Mouse (Mus musculus) cerebellum, postnatal 25 days (tissue): ENCODE data around the gene Lsmem1.

ENCODE experiments used
- DNase-seq, 2 experiments: peaks; one replicate each; pipeline ENCODE4 v3.0.0; 2021; ENCODE audit warnings: mixed read lengths in 2 of 2

Lsmem1 gene

GRCm38 (mm10) chr12:40199302-40199701 lies at the start of gene Lsmem1:
Gene Lsmem1 (minus strand): TSS chr12:40199490.
- no peak for DNase-seq

DNA sequence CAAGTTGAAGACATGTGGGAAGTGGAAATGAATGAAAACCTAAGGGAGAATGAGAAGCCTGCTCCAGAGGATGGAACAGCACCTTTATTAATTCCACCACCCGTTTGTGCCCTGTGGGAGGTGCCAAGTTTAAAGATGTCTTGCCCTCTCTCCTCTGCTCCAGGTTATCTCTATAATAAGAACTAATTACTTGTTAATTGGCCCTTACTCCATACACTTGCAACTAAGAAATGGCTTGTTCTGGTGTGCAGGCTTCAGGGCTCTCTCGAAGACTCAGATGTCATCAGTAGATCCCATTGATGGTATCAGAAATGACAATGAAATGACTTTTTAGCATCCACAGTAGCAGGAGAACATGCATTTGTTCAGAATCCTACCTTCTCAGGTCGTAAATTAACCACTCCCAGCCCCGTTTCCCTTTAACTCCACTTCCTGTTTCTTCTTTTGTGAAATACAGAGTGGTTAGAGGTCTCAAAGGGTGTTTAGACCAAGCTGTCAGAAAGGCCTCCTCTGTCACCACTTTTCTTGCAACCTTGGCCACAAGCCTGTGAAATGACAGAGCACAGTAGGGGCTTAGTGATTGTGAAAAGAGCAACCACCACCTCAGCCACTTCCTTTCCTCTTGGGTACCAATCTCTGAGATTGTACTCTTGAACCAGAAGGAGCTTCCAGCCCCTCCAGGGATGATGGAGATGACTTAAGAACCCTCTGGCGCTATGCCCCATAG lies 49.3 kb upstream of the Lsmem1 start, which contains the start of gene Ifrd1:
TSS of gene Ifrd1 (minus strand) at position 51 of the 727 bp plus-strand sequence.
- no peak for DNase-seq

- DNase-seq, result no peak
Measured at GRCm38 (mm10) chr12:40247976-40248375, 48.7 kb upstream of the Lsmem1 start.

DNA sequence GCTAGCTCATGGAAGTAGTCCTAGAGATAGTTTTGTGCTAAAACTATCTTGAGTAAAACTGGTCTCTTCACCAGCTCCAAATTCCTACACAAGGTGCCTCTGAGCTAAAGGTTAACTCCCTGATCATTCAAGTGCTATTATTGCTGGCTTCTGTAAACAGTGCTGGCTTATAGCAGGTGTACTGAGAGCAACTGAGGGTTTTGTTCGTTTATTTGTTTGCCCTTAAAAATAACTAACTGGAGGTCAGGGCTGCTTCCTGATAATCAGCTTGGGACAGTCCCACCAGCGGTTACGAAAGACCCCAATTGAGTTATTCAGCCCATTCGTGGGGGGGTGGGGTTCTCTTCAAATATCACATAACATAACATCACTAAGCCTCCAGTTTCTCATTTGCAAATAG lies 48.1 kb upstream of the Lsmem1 start:
- DNase-seq, result no peak

- no peak for DNase-seq
Measured at GRCm38 (mm10) chr12:40245434-40245970, 46.2 kb upstream of the Lsmem1 start.

DNA sequence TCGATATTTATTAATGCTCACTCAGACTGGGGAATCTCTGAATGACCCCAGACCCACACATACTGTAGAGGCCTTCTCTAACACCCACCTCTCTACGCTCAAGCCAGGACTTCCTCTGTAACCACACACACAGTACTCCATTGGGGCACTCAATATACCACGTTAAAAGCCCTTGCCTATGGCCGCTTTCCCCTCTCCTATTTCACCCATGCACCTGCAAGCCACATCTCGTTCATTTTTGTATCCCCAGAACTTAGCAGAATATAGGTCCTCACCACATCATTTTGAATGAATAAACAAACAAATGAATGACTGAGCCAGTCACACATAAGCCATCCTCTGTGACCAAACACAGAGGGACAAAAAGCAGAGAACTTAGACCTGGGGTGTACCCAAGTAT lies 45.6 kb upstream of the Lsmem1 start:
- no peak for DNase-seq

- DNase-seq, result peak; percentile 57 to 72
Measured at GRCm38 (mm10) chr12:40243821-40244221, 44.5 kb upstream of the Lsmem1 start.

DNA sequence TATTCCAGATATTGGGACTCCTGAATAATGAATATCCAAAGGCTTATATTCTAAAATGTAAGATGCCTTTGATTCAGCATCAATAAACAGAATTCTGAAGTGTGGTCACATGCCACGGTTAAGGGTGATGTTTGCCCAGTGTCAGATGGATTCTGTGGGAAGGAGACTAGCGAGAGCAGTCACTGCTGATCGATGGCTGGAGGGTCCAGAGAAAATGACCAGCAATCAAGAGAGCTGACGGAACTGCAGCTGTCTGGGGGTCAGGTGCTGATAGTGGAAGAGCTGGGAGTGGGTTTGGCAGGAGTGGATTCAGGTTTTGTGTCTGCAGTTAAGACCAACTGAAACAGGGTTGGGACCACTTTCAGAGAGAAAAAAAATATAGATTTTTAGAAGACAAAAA lies 44.0 kb upstream of the Lsmem1 start:
- no peak for DNase-seq

GRCm38 (mm10) chr12:40239161-40239560 lies 39.9 kb upstream of the Lsmem1 start:
- DNase-seq, result no peak

DNA sequence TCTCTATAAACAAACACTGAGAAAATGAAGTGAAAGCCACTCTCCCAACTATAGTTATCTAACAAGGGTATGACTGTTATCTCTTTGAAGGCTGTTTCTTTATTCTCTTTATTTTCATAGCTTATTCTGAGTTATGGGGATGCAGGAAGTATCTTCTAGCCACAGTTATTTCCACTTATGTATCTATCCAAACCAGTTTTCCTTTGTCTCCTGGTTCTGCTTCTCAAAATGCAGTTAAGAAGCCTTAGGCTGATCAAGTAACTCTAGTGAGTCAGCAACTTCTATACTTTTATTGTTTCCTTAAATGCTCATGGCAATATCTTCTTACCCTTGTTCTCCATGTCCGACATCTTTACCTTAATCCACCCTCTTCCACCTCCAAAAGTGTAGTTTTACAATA lies 32.9 kb upstream of the Lsmem1 start:
- DNase-seq, result no peak

GRCm38 (mm10) chr12:40231632-40232031 lies 32.3 kb upstream of the Lsmem1 start:
- no peak for DNase-seq

DNA sequence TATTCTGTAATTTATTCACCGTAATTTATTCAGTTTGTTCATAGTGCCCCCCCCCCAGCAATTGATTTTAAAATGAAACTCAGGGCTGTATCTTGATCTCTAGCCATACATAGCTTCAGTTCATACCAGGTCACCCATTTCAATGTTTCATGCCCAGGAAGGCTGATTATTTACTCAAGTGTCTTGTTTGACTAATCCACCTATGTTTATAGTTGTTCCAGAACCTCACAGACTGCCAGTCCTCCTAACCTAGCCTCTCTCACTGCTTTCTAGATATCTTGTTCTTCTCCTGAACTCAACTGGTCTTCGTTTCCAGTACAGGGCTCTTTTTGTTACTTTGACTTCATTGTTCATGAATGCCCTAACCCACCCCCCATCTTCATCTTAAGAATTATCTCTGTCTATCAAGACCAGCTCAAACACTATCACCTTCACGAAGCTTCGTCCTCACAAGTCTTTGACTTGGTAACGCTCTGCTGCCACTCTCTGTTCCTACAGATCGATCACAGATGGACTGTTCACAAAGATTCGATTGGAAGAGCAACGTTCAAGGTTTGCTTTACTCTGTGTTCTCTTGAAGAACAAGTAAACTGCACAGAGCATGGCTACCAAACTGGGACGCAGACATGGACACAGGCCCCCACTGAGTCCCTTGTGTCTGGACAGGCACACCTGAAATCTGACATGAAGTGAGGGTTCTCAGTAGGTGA lies 25.0 kb upstream of the Lsmem1 start:
- DNase-seq, result no peak

- DNase-seq, result peak; percentile 15 to 16
Measured at GRCm38 (mm10) chr12:40223676-40224075, 24.4 kb upstream of the Lsmem1 start.

DNA sequence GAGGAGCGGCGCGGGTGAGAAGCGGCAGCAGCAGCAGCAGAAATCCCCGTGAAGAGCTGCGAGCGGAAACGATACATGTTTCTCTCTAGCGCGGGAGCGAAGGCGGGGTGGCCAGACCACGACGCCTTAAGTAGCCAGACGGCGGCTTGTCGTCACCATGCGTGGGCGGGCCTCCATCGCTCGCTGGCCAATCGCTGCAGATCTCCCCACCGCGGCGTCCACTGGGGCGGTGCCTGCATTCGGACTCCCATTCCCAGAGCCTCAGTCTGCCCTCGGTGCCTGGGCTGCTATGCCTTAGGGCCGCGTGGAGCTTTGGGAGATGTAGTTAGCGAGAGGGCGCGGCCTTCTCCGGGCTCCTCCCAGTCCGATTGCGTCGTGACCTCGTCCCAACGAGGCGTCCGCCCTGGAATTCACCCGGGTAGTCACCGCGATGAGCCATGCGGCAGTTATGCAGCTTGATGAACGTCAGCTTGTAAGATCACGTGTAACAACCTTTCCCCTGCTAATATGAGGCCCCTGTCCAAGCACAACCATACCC lies 23.9 kb upstream of the Lsmem1 start:
- DNase-seq, result peak; percentile 99

DNA sequence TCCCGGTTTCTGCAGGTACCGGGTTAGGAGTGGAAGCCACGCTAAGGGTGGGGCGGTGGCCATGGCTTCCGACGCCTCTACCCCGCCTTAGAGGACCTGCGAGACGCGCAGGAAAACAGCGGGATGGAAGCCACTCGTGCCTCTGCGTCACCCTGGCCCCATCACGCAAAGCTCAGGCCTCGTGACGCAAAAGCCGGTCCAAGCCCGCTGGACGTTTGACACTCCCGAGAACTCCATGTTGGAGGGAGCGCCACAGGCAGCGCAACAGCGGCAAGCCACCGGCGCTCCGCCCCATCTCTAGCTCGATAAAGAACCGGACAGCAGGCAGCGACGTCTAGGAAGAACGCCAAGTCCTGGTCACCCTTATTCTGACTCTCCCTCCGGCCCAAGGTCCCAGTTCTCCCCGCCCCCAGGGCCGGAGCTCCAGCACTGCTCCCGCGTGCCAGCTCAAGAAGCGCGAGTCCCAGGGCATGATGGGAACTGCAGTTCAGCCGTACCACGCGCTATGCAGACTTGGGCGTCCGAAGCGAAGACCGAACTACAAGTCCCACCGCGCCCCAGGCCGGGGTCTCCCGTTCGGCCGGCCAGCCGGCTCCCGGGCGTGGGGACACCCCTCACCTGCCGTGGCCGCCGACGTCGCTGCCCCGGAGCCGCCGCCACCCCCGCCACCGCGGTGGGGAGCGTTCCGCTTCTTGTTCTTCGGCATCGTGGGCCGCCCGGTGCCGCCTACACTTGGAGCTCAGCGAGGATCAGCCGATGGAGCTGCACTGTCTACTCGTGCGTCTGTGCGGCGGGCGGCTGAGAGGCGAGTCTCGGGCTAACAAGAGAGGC lies 23.2 kb upstream of the Lsmem1 start:
- DNase-seq, result peak; percentile 96 to 97

DNA sequence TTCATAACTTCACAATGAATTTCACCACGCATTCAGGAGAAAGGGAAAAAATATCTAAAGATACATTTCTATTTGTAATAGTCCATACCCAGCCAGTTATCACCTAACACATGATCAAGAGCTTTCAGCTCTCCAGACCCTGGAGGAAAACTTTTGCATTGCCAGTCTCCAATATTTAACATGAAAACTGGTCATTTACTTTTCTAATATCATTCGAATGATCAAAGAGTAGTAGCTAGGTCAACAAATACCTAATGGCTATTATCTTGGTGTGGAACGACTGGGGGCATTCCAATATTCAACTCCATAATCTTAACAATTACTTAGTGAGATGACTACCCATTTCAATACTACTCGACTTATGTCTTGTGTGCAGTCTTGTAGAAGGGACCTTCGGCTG lies 22.3 kb upstream of the Lsmem1 start:
- no peak for DNase-seq

DNA sequence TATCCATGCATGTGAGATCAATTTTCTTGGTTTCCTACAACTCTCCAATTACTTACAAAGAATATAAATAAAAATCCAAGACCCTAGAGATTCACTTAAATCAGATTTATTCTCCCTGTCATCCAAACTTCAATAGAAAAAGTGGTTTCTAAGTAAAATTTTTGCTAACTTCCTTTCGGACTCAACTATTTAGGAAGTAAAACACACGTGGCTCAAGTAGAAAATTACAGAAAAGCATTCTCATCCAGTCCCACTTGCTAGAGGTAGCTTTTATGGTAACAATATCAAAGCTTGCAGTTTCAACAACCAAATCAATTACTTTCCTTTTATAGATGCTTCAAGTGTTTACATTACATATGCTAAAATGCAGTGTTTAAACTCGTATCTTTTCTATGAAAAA lies 21.6 kb upstream of the Lsmem1 start:
- no peak for DNase-seq

DNA sequence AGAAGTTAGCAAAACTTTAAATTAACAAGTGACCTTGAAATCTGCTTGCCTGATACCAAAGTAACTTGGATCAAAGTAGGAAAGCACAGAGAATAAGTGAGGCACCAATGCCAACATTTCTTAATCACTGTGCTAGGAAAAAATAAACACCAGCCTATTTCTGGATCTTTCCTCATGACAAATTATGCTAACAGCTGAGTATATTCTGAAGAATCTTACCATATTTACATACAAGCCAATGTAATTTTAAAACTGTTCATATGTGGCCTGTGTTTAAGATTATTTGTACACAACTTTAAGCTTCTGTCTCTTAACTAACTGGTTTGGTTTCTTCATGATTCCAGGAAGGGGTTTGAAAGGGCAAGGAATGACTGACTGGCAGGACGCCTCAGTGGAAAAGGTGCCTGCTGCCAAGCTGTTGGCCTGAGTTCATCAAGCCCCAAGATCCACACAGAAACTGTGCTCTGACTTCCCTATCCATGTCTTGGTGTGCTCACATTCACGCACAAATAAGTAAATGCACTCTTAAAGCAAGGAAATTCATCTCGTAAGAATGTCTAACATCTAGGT lies 20.8 kb upstream of the Lsmem1 start:
- DNase-seq, result peak; percentile 60 to 75

GRCm38 (mm10) chr12:40218430-40218945 lies 19.2 kb upstream of the Lsmem1 start:
- DNase-seq, result no peak

GRCm38 (mm10) chr12:40217776-40218175 lies 18.5 kb upstream of the Lsmem1 start:
- no peak for DNase-seq

DNA sequence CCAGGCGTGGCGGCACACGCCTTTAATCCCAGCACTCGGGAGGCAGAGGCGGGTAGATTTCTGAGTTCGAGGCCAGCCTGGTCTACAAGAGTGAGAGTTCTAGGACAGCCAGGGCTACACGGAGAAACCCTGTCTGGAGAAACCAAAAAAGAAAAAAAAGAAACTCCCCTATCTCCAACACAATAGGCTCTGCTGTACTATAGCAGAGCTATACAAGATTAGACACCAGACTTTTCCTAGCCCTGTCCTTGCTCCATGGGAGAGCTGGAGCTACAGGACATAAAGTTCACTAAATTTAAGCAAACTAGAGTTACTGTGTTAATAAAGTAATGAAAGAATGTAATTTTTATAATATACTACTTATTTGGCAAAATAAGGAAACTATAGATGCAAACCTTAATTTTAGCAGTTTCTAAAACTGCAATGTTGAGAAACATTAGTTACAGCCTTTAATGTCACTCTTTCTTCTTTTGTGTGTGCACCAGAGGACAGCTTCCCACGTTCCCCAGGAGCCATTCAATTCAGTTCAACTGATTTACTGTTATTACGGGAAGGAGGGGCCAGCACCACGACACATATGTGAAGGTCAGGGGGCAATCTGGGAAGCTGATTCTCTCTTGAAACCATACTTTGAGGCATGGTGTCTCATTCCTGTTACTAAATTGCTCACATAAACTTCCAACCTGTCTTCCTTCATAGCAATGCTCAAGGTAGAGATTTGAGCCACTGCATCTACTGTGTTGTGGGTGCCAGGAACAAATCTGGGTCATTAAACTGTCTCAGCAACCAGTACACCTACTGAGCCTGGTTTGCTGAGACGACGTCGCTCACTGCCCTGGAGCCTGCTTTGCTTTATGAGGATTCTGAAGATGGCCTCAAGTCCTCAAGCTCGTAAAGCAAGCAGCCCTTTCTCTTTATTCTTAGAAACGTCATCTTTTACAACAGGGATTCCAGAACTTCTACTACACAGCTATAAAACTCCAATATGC lies 15.9 kb upstream of the Lsmem1 start:
- no peak for DNase-seq
